Mouse (Mus musculus): Measurements from ENCODE around the gene Tbc1d8.
A peak's percentile ranks its signal among the peaks of the same experiment; 100 is the strongest.

The Tbc1d8 gene

DNA sequence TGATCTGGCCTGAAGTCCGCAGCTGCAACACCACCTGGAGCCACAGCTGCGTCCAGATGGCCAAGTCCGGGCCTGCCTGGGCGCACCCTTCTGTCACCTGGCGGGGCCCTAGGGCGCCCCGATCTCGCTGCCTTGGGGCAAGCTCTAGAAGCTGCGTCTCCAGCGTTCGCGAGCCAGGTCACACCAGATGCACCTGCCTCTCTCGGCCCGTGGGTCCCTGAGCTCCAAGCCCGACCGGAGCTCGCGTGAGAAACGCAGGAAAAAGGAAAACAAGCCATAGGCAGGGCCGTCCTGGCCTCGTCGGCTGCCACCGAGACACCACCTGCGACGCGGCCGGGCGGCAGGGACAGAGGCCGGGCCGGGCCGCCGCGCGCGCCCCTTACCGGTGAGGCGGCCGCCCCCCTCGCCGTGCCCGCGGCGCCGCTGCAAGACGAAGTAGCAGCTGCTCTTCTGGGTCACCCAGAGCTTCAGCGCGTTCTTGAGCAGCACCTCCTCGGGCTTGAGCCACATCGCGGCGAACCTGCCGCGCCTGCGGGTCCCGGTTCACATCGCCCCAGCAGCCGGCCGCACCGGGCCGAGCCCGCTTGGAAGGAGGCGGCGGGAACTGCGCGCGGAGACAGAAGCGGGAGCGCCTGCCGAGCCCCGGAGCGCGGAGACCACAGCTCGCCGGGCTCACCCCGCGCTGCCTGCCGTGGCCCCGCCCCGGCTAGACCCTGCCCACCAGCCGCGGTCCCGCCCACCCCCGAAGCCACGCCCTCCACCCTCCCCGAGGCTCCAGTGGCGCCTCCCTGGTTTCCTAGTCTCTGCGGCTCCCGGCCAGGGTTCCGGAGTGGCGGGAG lies at the start of gene Tbc1d8:
TSS of gene Tbc1d8 (minus strand) at position 699 of the 839 bp plus-strand sequence.
- peak; percentile 78 for DNase-seq (ENCODE audit: low spot score)

- DNase-seq (ENCODE audit: low spot score) = no peak
These were observed 49.8 kb upstream of the Tbc1d8 start for GRCm38 (mm10) chr1:39528319-39528718.

GRCm38 (mm10) chr1:39527432-39527831 lies 48.9 kb upstream of the Tbc1d8 start:
- peak; percentile 79 for DNase-seq (ENCODE audit: low spot score)

DNA sequence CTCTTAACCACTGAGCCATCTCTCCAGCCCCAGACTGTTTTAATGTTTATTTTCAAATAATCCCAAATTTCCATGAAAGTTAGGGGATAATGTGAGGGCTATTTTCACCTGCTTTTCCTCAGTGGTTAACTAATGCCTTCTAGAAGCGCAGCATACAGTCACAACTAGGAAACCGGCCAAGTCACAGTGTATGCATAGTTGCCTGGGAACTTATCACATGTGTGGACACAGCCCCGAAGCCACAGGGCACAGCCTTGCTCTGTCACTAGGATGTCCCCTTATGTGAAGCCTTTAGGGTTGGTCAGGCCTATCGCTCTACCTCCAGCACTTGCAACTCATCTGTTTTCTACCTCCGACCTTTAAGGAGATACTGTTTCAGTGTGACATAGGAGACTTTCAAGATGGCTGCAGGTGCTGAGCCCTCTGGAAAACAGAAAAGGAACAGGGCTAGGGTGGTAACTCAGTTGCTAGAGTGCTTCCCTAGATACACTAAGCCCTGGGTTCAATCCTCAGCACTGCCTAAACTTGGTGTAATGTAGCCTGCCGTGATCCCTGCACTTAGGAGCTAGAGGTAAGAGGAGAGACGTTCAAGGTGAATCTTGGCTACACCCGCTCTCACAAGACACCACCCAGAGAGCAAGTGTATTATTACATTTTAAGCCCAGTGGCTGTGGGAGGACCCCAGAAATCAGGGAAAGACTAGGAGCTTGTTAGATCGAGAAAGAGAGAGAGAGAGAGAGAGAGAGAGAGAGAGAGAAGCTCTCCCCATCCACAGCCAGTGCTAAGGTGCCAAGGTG lies 48.0 kb upstream of the Tbc1d8 start:
- no peak for DNase-seq (ENCODE audit: low spot score)

DNA sequence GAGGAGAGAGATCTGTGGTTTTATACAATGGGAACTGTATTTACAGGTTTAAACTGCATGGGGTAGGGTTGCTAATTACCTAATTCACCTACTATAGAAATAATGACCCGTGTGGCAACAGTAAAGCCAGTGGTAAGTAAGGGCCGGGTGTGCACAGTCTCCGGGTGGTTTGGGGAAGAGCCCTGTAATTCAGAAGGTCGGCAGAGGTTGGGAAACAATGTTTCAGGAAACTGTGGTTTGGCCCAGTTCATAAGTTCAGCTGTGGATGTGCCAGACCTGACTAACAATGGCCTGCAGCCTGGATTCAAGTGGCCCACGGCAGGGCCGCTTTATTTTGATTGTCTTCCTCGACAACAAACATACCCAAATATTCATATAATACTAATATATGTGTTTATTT lies 47.2 kb upstream of the Tbc1d8 start:
- DNase-seq (ENCODE audit: low spot score) = no peak

DNA sequence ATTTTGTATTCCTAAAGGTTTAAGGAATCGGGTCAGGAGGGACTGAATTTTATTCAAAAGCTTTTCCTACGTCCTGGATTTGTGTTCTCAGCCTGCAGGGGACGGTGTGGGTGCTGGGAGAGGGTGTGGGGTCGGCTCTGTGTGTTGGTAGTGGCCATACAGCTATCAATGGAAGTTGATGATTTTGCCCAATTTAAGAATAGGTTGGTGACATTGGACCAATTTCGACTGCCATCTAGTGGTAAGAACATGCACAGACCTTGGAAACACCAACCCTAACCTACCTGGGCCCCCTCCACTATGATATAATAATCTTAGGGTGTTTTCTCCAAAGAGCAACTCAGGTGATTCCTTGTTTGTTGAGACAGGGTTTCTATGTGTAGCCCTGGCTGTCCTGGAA lies 44.0 kb upstream of the Tbc1d8 start:
- peak; percentile 48 for DNase-seq (ENCODE audit: low spot score)

- no peak for DNase-seq (ENCODE audit: low spot score)
These were observed 42.8 kb upstream of the Tbc1d8 start for GRCm38 (mm10) chr1:39521326-39521725.

- no peak for DNase-seq (ENCODE audit: low spot score)
These were observed 36.9 kb upstream of the Tbc1d8 start for GRCm38 (mm10) chr1:39515303-39515991.

DNA sequence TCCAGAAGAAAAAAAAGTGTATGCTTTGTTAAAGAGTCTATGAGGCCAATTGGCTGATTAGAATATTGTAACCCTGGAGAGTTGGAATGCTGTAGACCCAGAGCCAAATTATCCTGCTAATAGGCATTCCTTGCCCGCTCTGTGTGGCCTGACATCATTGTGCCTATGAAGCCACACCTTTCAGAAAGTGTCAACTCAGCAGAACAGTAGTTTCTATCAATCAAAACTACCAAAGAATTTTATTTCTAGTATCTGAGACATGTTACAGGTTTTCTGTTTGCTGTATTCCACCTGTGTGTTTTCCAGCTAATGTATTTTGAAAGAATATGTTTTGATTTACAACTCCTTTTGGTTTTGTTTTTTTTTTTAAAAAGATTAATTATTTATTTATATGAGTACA lies 33.6 kb upstream of the Tbc1d8 start:
- no peak for DNase-seq (ENCODE audit: low spot score)

- no peak for DNase-seq (ENCODE audit: low spot score)
These were observed 33.2 kb upstream of the Tbc1d8 start for GRCm38 (mm10) chr1:39511775-39512174.

GRCm38 (mm10) chr1:39505600-39505999 lies 27.0 kb upstream of the Tbc1d8 start:
- DNase-seq (ENCODE audit: low spot score) = no peak

- DNase-seq (ENCODE audit: low spot score) = no peak
These were observed 25.7 kb upstream of the Tbc1d8 start for GRCm38 (mm10) chr1:39504261-39504660.

DNA sequence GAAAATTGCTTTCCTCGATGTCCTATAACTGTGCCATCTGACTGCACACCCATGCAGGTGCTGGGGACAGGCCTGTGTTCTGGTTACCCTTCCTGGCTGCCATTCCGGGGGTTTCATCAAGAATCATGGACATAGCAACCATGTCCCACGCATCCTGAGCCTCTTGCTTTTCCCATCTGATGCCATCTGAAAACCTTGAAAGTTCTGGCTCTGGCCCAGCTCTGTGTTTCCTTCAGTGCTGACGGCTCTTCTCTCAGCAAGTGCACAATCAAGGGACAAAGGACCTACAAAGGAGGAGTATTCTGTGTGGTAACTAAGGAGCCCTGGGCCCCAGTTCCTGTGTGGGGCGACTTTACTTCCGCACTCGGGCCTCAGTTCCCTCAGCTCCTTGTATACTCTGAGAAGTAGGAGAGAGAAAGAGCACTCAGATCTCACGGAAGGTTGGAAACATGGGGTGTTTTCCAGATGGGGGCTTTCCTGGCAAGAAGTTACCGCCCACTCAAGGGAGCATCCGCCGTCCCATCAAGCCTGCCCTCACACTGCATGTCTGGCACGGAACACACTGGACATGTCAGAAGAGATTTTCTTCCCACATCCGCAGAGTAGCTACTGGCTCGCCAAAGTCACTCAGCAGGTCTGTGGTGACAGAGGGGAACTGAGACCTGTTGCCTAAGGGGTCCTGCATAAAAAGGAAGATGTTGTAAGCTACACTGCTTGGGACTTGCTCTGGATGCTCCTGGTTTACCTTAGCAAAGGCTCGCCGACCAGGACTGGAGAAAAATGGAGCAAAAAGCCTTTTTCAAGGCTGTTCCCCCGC lies 24.5 kb upstream of the Tbc1d8 start:
- DNase-seq (ENCODE audit: low spot score) = no peak

- no peak for DNase-seq (ENCODE audit: low spot score)
These were observed 21.0 kb upstream of the Tbc1d8 start for GRCm38 (mm10) chr1:39499485-39499941.

DNA sequence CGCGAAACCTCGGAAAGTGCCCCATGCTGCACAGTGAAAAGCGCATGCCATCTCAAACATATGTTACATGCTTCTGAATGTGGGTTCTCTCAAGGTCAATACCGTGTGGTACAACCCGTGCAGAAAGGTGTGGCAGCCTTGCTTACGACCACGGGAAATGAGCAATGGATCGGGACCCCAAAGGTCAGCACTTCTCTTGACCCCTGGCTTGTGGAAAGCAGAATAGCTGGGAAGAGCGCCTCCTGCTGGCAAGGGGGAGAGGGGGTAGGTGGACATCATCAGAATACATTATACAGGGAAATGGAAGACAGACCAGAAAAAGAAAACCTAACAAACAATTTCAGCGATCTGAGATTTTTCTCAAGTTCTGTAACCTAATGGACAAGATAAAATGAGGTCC lies 19.2 kb upstream of the Tbc1d8 start:
- DNase-seq (ENCODE audit: low spot score) = no peak

DNA sequence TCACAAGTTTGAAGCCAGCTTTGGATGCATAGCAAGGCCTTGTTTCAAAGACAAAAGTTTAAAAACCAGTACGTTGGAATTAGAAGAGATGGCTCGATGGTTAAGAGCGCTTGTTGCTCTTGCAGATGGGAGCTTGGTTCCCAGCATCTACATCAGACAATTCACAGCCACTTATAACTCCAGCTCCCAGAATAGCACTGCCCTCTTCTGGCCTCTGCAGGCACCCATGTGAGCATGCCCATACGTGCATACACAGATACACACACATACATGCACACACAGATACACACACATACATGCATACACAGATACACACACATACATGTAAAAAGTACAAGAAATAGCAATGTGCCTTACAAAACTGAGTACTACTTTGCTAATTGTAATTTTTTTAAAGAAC lies 18.4 kb upstream of the Tbc1d8 start:
- DNase-seq (ENCODE audit: low spot score) = no peak

GRCm38 (mm10) chr1:39493664-39494063 lies 15.1 kb upstream of the Tbc1d8 start:
- DNase-seq (ENCODE audit: low spot score) = no peak

- no peak for DNase-seq (ENCODE audit: low spot score)
These were observed 14.6 kb upstream of the Tbc1d8 start for GRCm38 (mm10) chr1:39493165-39493564.

- DNase-seq (ENCODE audit: low spot score) = no peak
These were observed 8.8 kb upstream of the Tbc1d8 start for GRCm38 (mm10) chr1:39487370-39487769.

- no peak for DNase-seq (ENCODE audit: low spot score)
These were observed 3.7 kb upstream of the Tbc1d8 start for GRCm38 (mm10) chr1:39482115-39482815.

GRCm38 (mm10) chr1:39479254-39479653 lies 699 bp upstream of the Tbc1d8 start:
- no peak for DNase-seq (ENCODE audit: low spot score)

All from c-Kit-positive CD71-positive TER-119-positive erythroid progenitor cells, embryonic 14.5 days (primary cell).